Mouse (Mus musculus) spleen, adult 2 months (tissue): ENCODE results near the gene Cttnbp2. TPM values are rescaled to one million over a fixed set of nuclear protein-coding genes. Genes with fewer than 3 reads are reported as not detected.

Experiments used
- DNase-seq, 2 experiments: peaks; one replicate each; pipeline versions ENCODE4 v3.0.0 to v3.0.0-alpha.2; 2012 to 2021; ENCODE audit warnings: low spot score in 2 of 2, low read depth in 1 of 2
- H3K27ac ChIP-seq: fragments of 200-500 bp; 2 replicates; pipeline ENCODE4 v1.5.1; 2012; ENCODE audit warnings: low read length, inconsistent platforms; ENCODE audit not compliant: insufficient read depth
- H3K27me3 ChIP-seq: fragments of 200-500 bp; 2 replicates; pipeline ENCODE4 v1.6.1; 2012; ENCODE audit warnings: mild to moderate bottlenecking, moderate library complexity, low read length, inconsistent platforms; ENCODE audit not compliant: control insufficient read depth, insufficient read depth
- H3K36me3 ChIP-seq: fragments of 200-500 bp; 2 replicates; pipeline ENCODE4 v1.6.1; 2012; ENCODE audit warnings: mild to moderate bottlenecking, low read length, inconsistent platforms; ENCODE audit not compliant: control insufficient read depth, insufficient read depth
- H3K4me1 ChIP-seq: fragments of 200-500 bp; 2 replicates; pipeline ENCODE4 v1.6.1; 2011; ENCODE audit warnings: inconsistent platforms; ENCODE audit not compliant: control insufficient read depth, insufficient read depth, insufficient read length
- H3K4me3 ChIP-seq: fragments of 200-500 bp; 2 replicates; pipeline ENCODE4 v1.5.1; 2011; ENCODE audit warnings: mild to moderate bottlenecking, inconsistent platforms; ENCODE audit not compliant: insufficient read depth, insufficient read length; ENCODE audit errors: extremely low read depth
- CTCF ChIP-seq: fragments of 200-500 bp; IDR thresholded peaks from 2 replicates; pipeline ENCODE4 v1.5.1; 2011; ENCODE audit warnings: mild to moderate bottlenecking, inconsistent platforms; ENCODE audit not compliant: insufficient read depth, insufficient read length, insufficient replicate concordance; ENCODE audit errors: extremely low read depth
- POLR2A ChIP-seq: fragments of 200-500 bp; IDR thresholded peaks from 2 replicates; pipeline ENCODE4 v1.6.1; 2011; ENCODE audit warnings: low read depth, low read length, inconsistent platforms
- WGBS: fragments of 180-500 bp; shearing (Covaris S2); methylation state at CpG from one replicate; pipeline ENCODE4 v1.1.7; 2018; 5-methylcytosine and 5-hydroxymethylcytosine counted together
- polyA plus RNA-seq: library from polyadenylated mRNA; depleted of rRNA; stranded (reverse); fragments of >200 nt; gene quantifications from 2 replicates; pipeline ENCODE4 v1.2.3, GENCODE M21; 2012

The Cttnbp2 gene
- polyA plus RNA-seq, 1 experiment, result 0.70 TPM

GRCm38 (mm10) chr6:18335393-18335792 is 179.2 kb downstream of the Cttnbp2 start:
- Histone ChIP-seq H3K27me3 (no peaks in the 10 kb centered on the region), H3K4me1 (no peaks in the 10 kb centered on the region), H3K36me3 (no peaks in the 10 kb centered on the region), H3K4me3 (no peak overlapping the region), H3K27ac (no peak overlapping the region)
- WGBS, result 78% methylated on average over 3 of the region's 3 CpGs
- TF ChIP-seq CTCF (no peak), POLR2A (no peak)
- DNase-seq, result no peak

DNA sequence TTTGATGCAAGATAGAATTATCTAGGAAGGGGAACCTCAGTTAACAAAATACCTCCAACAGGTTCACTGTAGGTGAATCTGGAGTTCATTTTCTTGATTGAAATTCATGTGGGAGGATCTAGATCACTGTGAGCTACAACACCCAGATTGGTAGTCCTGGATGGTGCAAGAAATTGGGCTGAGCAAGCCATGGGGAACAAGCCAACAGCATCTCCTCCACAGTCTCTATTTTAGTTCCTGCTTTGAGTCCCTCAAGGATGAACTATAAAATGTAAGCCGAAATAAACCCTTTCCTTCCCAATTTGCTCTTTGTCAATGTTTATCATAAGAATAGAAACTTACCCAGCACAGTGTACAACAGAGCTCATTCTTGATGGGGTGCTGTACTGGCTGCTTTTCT is 191.7 kb downstream of the Cttnbp2 start:
- 75% methylated on average over 1 of the region's 1 CpGs for WGBS
- H3K36me3 ChIP-seq, result no peaks in the 10 kb centered on the region
- H3K27ac ChIP-seq, result no peak overlapping the region
- H3K27me3 ChIP-seq, result no peaks in the 10 kb centered on the region
- TF ChIP-seq CTCF (no peak), POLR2A (no peak)
- no peak overlapping the region for H3K4me3 ChIP-seq
- no peaks in the 10 kb centered on the region for H3K4me1 ChIP-seq
- no peak for DNase-seq
